Mouse (Mus musculus) limb, embryonic 12.5 days (tissue): ENCODE measurements at regions not wholly inside any gene's neighbourhood (a gene's known extent, or its start where the extent isn't known, plus 50 kb on each side); places are given as distances from the start of the nearest gene placed in this dataset.

ENCODE experiments used
- ATAC-seq: fragments of 200-750 bp; cut with Nextera tagmentation; 2 replicates; pipeline ENCODE4 v1.8.0; 2017; ENCODE audit warnings: low read depth, moderate TSS enrichment; ENCODE audit not compliant: insufficient number of reproducible peaks, insufficient read depth, low FRiP score, low TSS enrichment
- H3K27ac ChIP-seq: fragments of 300-500 bp; sonication (generic); 2 replicates; pipeline ENCODE4 v1.5.1; 2016; ENCODE audit warnings: mild to moderate bottlenecking, moderate library complexity
- H3K27me3 ChIP-seq: fragments of 300-500 bp; sonication (generic); 2 replicates; pipeline ENCODE4 v1.6.1; 2016; ENCODE audit warnings: mild to moderate bottlenecking, moderate library complexity
- H3K36me3 ChIP-seq: fragments of 300-500 bp; sonication (generic); 2 replicates; pipeline ENCODE4 v1.6.1; 2016; ENCODE audit warnings: mild to moderate bottlenecking, moderate library complexity
- H3K4me1 ChIP-seq: fragments of 300-500 bp; sonication (generic); replicated peaks from 2 replicates; pipeline ENCODE4 v1.6.1; 2016
- H3K4me2 ChIP-seq: fragments of 300-500 bp; sonication (generic); 2 replicates; pipeline ENCODE4 v1.6.1; 2016; ENCODE audit warnings: mild to moderate bottlenecking, moderate library complexity
- H3K4me3 ChIP-seq: fragments of 300-500 bp; sonication (generic); replicated peaks from 2 replicates; pipeline ENCODE4 v1.5.1; 2016; ENCODE audit warnings: mild to moderate bottlenecking
- H3K9ac ChIP-seq: fragments of 300-500 bp; sonication (generic); replicated peaks from 2 replicates; pipeline ENCODE4 v1.6.1; 2016; ENCODE audit warnings: mild to moderate bottlenecking, moderate library complexity
- H3K9me3 ChIP-seq: fragments of 300-500 bp; sonication (generic); 2 replicates; pipeline ENCODE4 v1.6.1; 2016; ENCODE audit warnings: mild to moderate bottlenecking, moderate library complexity
- WGBS: fragments of 180-500 bp; shearing (Covaris S2); methylation state at CpG from one replicate; pipeline ENCODE4 v1.1.7; 2016; 5-methylcytosine and 5-hydroxymethylcytosine counted together

DNA sequence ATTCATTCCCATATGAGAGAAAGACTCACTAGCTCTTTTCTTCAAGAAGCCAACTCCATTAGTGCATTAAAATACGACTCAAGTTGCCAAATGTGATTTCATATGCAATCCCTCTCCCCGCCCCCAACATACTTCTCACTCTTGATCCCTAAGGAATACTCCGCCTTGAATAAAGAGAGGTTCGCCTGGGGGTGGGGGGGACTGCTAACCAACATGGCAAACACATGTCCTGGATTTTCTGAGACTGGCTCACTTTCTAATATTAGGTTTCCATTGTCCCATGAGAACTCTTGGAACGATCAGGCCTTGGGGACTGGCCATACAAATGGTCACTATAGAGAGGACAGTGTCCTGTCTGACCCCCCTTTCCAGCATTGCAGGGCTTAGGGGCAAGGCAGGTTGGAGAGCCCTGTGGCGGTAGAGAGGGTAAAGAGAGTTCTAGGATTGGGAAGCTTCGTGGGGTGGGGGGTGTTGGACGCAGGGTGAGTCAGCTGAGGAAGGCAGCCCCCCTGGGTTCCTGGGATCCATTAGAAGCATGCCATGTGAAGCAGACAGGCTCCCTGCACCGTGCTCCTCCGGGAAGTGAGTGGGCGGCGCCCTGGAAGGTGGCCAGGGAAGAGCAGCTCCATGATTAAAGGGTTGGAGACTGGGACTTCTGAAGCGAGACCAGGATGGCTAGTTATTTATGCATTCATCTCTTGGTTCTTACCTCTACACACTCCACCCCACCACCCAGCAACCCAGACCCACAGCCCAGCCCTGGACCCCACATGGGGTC, 91.6 kb downstream of the Ephb3 start:
- Histone ChIP-seq H3K4me3 (no peak overlapping the region), H3K36me3 (no peaks in the 10 kb centered on the region), H3K9me3 (no peaks in the 10 kb centered on the region), H3K27me3 (no peaks in the 10 kb centered on the region), H3K27ac (no peak overlapping the region), H3K4me2 (no peak overlapping the region), H3K4me1 (peaks cover 61% of the 10 kb centered on the region), H3K9ac (no peak overlapping the region)
- no peak for ATAC-seq
- WGBS = 65% methylated on average over 13 of the region's 13 CpGs

DNA sequence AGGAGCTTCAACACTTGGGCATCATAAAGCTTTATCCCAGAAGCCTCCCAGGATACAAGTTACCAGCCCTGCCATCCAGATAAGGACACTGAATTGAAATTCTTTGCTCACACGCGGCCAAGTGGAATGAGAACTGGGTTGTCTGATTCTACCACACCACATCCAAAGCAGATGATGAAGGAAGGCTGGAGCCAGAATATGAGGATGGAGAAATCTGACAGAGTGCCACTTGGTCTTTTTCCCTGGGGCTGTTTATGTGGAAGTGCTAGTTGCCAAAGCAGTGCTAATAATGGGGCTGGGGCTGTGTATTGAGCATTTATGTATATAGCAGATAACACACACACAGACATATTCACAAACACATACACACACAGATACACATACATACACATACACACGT, 92.2 kb downstream of the Ephb3 start:
- Histone ChIP-seq H3K4me2 (no peak overlapping the region), H3K9me3 (no peaks in the 10 kb centered on the region), H3K4me3 (no peak overlapping the region), H3K27ac (no peak overlapping the region), H3K4me1 (peaks cover 61% of the 10 kb centered on the region), H3K27me3 (no peaks in the 10 kb centered on the region), H3K9ac (no peak overlapping the region), H3K36me3 (no peaks in the 10 kb centered on the region)
- 77% methylated on average over 3 of the region's 3 CpGs for WGBS
- no peak for ATAC-seq

DNA sequence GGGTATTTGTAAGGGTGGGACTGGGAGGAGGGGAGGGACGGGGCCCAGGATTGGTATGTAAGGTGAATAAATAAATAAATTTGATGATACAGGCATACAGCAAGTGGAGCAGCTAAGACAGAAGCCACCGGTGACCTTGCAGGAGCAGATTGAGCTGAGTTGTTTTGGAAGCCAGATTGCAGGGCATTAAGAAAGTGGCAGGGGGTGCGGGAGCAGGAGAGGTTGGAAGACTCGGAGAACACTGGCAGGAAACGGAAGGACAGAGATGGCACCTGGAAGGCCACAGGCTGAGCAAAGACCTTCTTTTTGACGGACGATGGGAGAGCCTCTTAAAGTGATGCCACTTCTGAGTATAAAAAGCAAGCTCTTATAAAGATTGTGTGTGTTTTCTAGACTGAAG, 94.3 kb downstream of the Ephb3 start:
- no peak overlapping the region for H3K9ac ChIP-seq
- WGBS = 73% methylated on average over 7 of the region's 7 CpGs
- ATAC-seq = no peak
- peaks cover 6% of the 10 kb centered on the region; the same call in 1 of the 2 replicates for H3K9me3 ChIP-seq
- H3K27me3 ChIP-seq = no peaks in the 10 kb centered on the region
- no peak overlapping the region for H3K4me3 ChIP-seq
- no peaks in the 10 kb centered on the region for H3K36me3 ChIP-seq
- H3K4me1 ChIP-seq = peaks cover 41% of the 10 kb centered on the region
- no peak overlapping the region for H3K4me2 ChIP-seq
- H3K27ac ChIP-seq = no peak overlapping the region

DNA sequence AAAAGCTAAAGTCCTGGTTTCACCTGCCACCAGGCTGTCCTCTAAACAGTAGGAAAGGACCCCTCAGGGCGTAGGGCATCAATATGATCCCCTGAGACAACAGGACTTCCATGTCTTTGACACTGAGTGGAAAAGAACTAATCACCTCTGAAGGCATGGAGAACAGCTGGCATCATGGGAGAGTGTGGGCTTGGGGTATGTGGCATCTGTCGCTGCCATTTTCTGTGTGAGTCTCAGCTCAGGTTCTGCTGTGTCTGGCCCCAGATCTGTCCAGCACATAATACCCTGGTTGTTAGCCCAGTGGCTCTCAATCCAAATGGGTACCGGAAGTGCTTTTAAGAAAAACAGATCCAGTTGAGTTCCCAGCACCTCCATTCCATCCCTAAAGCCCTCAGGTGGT, 101.3 kb downstream of the Ephb3 start:
- Histone ChIP-seq H3K27ac (peak overlapping the region; percentile 51), H3K9ac (no peak overlapping the region), H3K4me3 (no peak overlapping the region), H3K4me2 (no peak overlapping the region), H3K27me3 (no peaks in the 10 kb centered on the region), H3K4me1 (peaks cover 52% of the 10 kb centered on the region), H3K36me3 (no peaks in the 10 kb centered on the region), H3K9me3 (peaks cover 6% of the 10 kb centered on the region; the same call in 1 of the 2 replicates)
- 81% methylated on average over 3 of the region's 3 CpGs for WGBS
- no peak for ATAC-seq

DNA sequence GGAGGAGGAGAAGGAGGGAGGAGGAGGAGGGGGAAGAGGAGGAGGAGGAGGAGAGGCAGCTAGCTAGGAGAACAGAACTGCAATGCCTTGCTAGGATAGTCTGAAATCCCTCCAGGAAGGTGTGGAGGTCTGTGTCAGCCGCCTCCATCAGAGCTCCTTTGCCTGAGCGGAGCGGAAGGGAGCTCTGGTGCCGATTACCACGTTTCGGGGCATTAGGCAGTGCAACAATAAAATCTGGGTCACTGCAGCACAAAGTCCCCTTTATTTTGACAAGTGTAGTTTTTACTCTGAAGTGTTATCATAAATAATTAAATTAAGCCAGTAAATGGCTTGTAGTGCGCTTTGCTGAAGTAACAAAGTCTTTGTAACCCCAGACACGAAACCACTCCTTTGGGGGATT, 104.0 kb downstream of the Ephb3 start:
- ATAC-seq = no peak
- peaks cover 77% of the 10 kb centered on the region for H3K4me1 ChIP-seq
- no peaks in the 10 kb centered on the region for H3K27me3 ChIP-seq
- 0 out of 2 replicates have a peak overlapping the region, but pooled peaks have one; percentile 8 for H3K4me2 ChIP-seq
- H3K4me3 ChIP-seq = no peak overlapping the region
- 38% methylated on average over 8 of the region's 8 CpGs for WGBS
- no peaks in the 10 kb centered on the region for H3K36me3 ChIP-seq
- peak overlapping the region; percentile 69 for H3K27ac ChIP-seq
- H3K9me3 ChIP-seq = no peaks in the 10 kb centered on the region
- no peak overlapping the region for H3K9ac ChIP-seq

DNA sequence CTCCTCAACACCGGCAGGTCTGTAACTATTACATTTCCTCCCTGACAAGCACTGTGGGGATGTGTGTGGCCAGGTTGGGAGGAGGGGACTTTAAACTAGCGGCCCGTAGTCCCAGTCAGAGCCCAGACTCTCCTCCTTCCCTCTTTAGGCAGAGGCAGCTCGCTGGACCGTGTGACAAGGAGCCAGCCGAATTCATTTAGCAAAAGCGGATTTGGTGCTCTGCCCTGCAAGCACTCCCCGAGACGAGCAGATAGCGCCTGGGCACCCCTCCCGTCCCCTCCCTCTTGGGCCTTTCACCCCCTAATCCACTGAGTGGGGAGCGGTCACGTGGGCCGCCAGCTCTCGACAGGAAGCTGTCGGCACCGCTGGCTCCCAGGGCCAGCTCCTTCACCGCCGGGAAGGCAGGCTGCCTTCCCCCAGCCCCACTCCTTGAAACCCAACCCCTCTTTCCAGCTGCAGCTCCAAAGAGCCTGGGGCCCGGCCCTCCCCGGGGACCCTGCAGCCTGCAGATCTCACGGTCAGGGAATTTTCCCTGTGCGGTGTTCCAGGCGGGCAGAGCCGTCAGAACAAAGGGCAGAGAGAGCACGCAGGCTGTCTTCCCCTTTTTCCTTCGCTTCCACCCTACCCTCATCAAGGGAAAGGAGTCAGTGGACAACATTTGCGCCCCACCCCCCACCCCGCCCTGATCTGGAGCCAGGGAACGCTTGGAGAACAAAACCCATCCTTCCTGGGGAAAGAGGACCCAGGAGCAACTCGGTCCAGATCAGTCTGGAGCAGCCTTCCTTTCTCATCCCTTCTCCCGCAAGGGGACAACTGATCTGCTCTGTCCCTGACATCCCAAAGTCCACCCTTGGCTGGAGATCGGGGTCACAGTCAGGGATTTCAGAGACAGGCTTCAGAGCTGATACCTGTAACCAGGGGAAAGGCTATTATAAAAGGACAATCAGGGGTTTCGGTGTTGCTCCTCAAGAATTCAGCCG, 106.4 kb downstream of the Ephb3 start:
- peak; percentile 84 for ATAC-seq
- Histone ChIP-seq H3K9ac (peak overlapping the region; percentile 50), H3K36me3 (no peaks in the 10 kb centered on the region), H3K4me1 (peaks cover 77% of the 10 kb centered on the region), H3K9me3 (no peaks in the 10 kb centered on the region), H3K4me2 (peak overlapping the region; percentile 61), H3K27me3 (no peaks in the 10 kb centered on the region), H3K27ac (peak overlapping the region; percentile 96), H3K4me3 (peak overlapping the region; percentile 32)
- WGBS = 3% methylated on average over 35 of the region's 35 CpGs

DNA sequence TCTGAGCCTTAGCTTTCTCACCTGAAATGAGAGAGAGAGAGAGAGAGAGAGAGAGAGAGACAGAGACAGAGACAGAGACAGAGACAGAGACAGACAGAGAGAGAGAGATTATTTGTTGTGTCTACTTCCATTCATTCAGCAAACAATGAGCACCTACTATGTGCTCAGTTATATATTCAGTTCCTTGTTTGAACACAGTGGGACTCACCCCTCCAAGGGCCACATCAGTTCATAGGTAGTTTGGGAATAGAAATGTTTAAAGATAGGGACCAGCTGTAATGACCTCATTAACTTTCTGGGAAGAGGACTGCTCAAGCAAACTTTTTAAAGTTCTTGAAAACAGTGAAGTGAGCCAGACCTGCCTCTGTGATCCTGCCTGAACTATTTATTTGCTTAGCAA, 107.2 kb downstream of the Ephb3 start:
- peaks cover 72% of the 10 kb centered on the region for H3K4me1 ChIP-seq

DNA sequence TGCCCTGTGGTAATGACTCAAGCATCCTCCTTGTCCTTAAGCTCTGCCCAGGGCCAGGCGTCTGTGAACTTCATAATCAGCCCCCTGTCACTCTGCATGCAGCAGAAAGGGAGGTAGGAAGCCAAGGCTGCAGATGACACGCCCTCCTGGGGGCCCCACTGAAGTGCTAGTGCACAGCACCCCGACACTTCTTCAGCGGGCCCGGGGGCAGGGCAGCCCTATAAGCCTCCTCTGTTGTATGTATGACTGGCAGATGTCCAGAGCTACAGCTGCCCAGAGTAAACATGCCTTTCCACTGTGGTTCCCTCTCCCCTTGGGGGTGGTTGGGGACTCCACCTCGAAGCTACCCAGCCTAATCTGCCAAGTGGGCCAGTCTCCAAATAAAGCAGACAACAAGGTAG, 107.2 kb upstream of the Vps8 start:
- ATAC-seq = no peak
- Histone ChIP-seq H3K27me3 (no peaks in the 10 kb centered on the region), H3K36me3 (no peaks in the 10 kb centered on the region), H3K27ac (no peak overlapping the region), H3K4me2 (no peak overlapping the region), H3K4me1 (peaks cover 70% of the 10 kb centered on the region), H3K9ac (no peak overlapping the region), H3K4me3 (no peak overlapping the region), H3K9me3 (no peaks in the 10 kb centered on the region)
- 51% methylated on average over 6 of the region's 6 CpGs for WGBS

More for the DNA sequence above, 107.2 kb downstream of the Ephb3 start:
- no peak for ATAC-seq
- H3K27me3 ChIP-seq = no peaks in the 10 kb centered on the region
- peak overlapping the region; percentile 61; the same call in 1 of the 2 replicates for H3K4me2 ChIP-seq
- no peaks in the 10 kb centered on the region for H3K9me3 ChIP-seq
- peak overlapping the region; percentile 50; the same call in 1 of the 2 replicates for H3K9ac ChIP-seq
- H3K27ac ChIP-seq = peak overlapping the region; percentile 96
- H3K4me3 ChIP-seq = no peak overlapping the region
- H3K36me3 ChIP-seq = no peaks in the 10 kb centered on the region

DNA sequence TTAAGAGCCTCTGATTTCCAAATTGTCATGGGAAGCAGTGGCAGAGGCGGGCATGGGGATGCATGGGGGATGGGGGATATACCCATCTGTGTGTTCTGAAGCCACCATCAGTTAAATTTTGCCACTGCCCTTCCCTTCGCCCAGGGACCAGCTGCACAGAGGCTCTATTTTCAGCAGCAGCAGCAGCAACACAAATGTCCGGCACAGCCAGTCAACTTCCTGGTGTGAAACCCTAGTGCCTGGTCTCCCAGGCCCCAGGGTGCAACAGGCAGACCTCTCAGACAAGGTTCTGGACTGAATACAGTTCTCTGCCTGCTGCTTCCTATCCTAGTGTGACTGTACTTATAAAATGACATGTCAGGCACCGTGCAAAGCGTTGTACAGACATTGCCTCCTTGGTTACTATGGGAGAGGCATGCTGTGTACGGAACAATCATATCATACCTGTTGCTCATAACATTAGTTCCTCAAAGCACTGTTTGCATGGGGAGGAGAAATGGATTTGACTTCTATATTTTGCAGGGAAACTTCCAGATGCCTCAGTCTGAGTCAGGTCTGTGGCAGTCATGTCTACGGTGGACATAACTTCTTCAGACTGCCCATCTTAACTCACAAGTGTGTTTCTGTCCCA, 104.8 kb upstream of the Vps8 start:
- H3K27ac ChIP-seq = peak overlapping the region; percentile 71
- peaks cover 59% of the 10 kb centered on the region for H3K4me1 ChIP-seq
- ATAC-seq = no peak
- H3K4me2 ChIP-seq = no peak overlapping the region
- H3K4me3 ChIP-seq = no peak overlapping the region
- H3K27me3 ChIP-seq = no peaks in the 10 kb centered on the region
- no peak overlapping the region for H3K9ac ChIP-seq
- H3K36me3 ChIP-seq = no peaks in the 10 kb centered on the region
- no peaks in the 10 kb centered on the region for H3K9me3 ChIP-seq
- 70% methylated on average over 7 of the region's 7 CpGs for WGBS

DNA sequence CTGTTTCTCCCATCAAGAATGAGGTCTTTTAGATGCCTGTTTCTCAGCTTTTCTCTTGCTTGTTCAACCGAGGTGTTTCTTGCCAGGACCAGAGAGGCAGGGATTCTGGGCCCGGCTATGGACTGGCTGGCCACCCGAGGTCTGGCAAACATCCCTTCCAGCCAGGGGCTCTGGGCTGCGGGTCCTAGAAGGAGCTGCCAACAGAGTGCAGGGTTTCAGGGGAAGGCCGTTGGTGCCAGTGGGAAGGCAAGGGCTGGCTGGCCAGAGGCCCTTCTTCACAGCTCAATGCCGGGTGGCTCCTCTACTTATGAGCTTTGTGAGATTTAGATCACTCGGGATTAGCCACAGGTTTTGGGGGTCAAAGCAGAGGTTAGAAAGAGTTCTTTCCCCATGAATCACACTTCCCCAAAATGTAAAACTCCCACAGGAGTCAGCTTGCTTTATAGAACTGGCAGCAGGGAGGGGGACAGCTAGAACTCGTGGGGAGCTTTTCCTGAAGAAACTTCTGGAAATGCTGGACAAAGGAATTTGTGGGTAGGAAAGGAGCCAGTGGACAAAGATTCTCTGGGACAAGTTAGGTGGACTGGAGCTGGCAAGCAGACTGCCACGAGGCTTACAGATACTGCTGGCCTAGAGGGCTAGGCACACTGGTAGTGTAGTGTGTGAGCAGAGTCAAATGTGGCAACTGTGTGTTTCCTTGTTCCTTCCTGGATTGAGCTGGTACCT, 104.1 kb upstream of the Vps8 start:
- 63% methylated on average over 9 of the region's 9 CpGs for WGBS
- ATAC-seq = no peak
- Histone ChIP-seq H3K9me3 (no peaks in the 10 kb centered on the region), H3K27me3 (no peaks in the 10 kb centered on the region), H3K4me2 (no peak overlapping the region), H3K4me1 (peaks cover 55% of the 10 kb centered on the region), H3K36me3 (no peaks in the 10 kb centered on the region), H3K4me3 (no peak overlapping the region), H3K27ac (peak overlapping the region; percentile 71), H3K9ac (no peak overlapping the region)
